Mouse (Mus musculus) myocyte (in vitro differentiated cells): ENCODE data around the gene Atat1. TPM values are rescaled to one million over a fixed set of nuclear protein-coding genes. Genes with fewer than 3 reads are reported as not detected.
A peak's percentile ranks its signal among the peaks of the same experiment; 100 is the strongest.

ENCODE experiments used
- H3K27me3 ChIP-seq: one replicate; pipeline ENCODE4 v1.6.1; 2011; ENCODE audit not compliant: control insufficient read depth, insufficient read depth, insufficient read length
- H3K36me3 ChIP-seq: one replicate; pipeline ENCODE4 v1.6.1; 2011; ENCODE audit not compliant: control insufficient read depth, insufficient read depth
- H3K4me2 ChIP-seq: one replicate; pipeline ENCODE4 v1.6.1; 2011; ENCODE audit warnings: low read depth, control low read depth
- H3K4me3 ChIP-seq: one replicate; pipeline ENCODE4 v1.5.1; 2011; ENCODE audit warnings: mild to moderate bottlenecking, control low read depth, moderate library complexity
- H3K79me2 ChIP-seq: one replicate; pipeline ENCODE4 v1.6.1; 2011; ENCODE audit not compliant: control insufficient read depth, insufficient read depth
- H3ac ChIP-seq: one replicate; pipeline ENCODE4 v1.6.1; 2011; ENCODE audit not compliant: control insufficient read depth, insufficient read length
- CEBPB ChIP-seq: IDR thresholded peaks from 2 replicates; pipeline ENCODE4 v1.6.1; 2011; ENCODE audit warnings: mild to moderate bottlenecking, moderate library complexity; ENCODE audit not compliant: poor library complexity, insufficient read depth, severe bottlenecking
- E2F4 ChIP-seq: IDR thresholded peaks from one replicate; pipeline ENCODE4 v1.6.1; 2011; ENCODE audit warnings: mild to moderate bottlenecking, control low read depth, moderate library complexity; ENCODE audit not compliant: insufficient read depth
- MAX ChIP-seq: IDR thresholded peaks from one replicate; pipeline ENCODE4 v1.6.1; 2011; ENCODE audit warnings: low read depth, mild to moderate bottlenecking, control low read depth
- MYOD1 ChIP-seq, 3 experiments: IDR thresholded peaks; one replicate each; pipeline ENCODE4 v1.6.1; 2011; ENCODE audit warnings: control low read depth in 2 of 3, low read depth in 2 of 3, mild to moderate bottlenecking in 2 of 3, moderate library complexity in 1 of 3; ENCODE audit not compliant: insufficient read length in 2 of 3, control insufficient read depth in 1 of 3
- MYOG ChIP-seq, 3 experiments: IDR thresholded peaks; one replicate each; pipeline ENCODE4 v1.6.1; 2011; ENCODE audit warnings: control low read depth in 2 of 3, low read depth in 2 of 3, mild to moderate bottlenecking in 2 of 3; ENCODE audit not compliant: insufficient read length in 2 of 3, control insufficient read depth in 1 of 3, insufficient read depth in 1 of 3
- POLR2A ChIP-seq: IDR thresholded peaks from one replicate; pipeline ENCODE4 v1.6.1; 2011; ENCODE audit warnings: low read depth, mild to moderate bottlenecking, control low read depth, moderate library complexity; ENCODE audit not compliant: insufficient read length
- POLR2AphosphoS2 ChIP-seq: IDR thresholded peaks from one replicate; pipeline ENCODE4 v1.6.1; 2011; ENCODE audit warnings: low read depth, control low read depth; ENCODE audit not compliant: insufficient read length
- REST ChIP-seq: IDR thresholded peaks from one replicate; pipeline ENCODE4 v1.6.1; 2011; ENCODE audit warnings: mild to moderate bottlenecking, control low read depth, moderate library complexity; ENCODE audit not compliant: insufficient read depth, insufficient read length
- SRF ChIP-seq: IDR thresholded peaks from one replicate; pipeline ENCODE4 v1.6.1; 2011; ENCODE audit warnings: low read depth; ENCODE audit not compliant: control insufficient read depth, insufficient read length
- TCF12 ChIP-seq: IDR thresholded peaks from one replicate; pipeline ENCODE4 v1.6.1; 2011; ENCODE audit warnings: mild to moderate bottlenecking, control low read depth; ENCODE audit not compliant: poor library complexity, insufficient read depth, severe bottlenecking
- TCF3 ChIP-seq: IDR thresholded peaks from one replicate; pipeline ENCODE4 v1.6.1; 2011; ENCODE audit warnings: low read depth, control low read depth; ENCODE audit not compliant: insufficient read length
- USF1 ChIP-seq: IDR thresholded peaks from one replicate; pipeline ENCODE4 v1.6.1; 2011; ENCODE audit warnings: low read depth, mild to moderate bottlenecking, control low read depth, moderate library complexity
- polyA plus RNA-seq: library from polyadenylated mRNA; unstranded; fragments of >200 nt; fragmentation: generic; extraction: Trizol; gene quantifications from one replicate; pipeline ENCODE4 v1.2.1, GENCODE M21; 2012; ENCODE audit warnings: missing spikeins

Gene Atat1
- polyA plus RNA-seq, 1 experiment = 23.1 TPM

DNA sequence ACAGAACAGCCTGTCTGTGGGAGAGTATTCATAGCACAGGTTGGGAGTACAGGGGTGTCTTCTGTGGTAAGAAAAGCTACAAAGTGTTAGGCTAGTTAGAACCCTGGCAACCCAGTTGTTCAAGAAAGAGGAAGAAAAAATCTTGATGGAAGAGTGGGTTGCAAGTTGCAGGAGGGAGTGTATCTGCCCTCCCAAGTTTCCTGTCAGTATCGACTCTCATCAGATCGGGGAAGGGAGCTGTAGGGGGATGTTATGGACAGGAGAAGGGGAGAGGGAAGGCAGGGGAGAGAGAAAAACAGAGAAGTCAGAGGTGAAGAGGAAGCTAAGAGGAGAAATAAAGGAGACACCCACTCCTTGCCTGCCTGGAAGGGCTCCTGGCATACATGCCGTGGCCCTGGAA is 9.2 kb downstream of the Atat1 start:
- Histone ChIP-seq H3K4me3 (no peak overlapping the region), H3K27me3 (no peaks in the 10 kb centered on the region), H3K79me2 (peaks cover 5% of the 10 kb centered on the region), H3K4me2 (no peak overlapping the region), H3K36me3 (no peaks in the 10 kb centered on the region), H3ac (no peak overlapping the region)
- TF ChIP-seq MYOD1 (IDR thresholded peaks at IDR 0.05; ENCODE audit: control insufficient read depth in 1 of 3, insufficient read length in 2 of 3, low read depth in 2 of 3) (no peak), CEBPB (no peak), SRF (no peak), TCF3 (no peak), MAX (no peak), USF1 (no peak), REST (no peak), TCF12 (no peak), MYOG (IDR thresholded peaks at IDR 0.05; ENCODE audit: control insufficient read depth in 1 of 3, insufficient read depth in 1 of 3, insufficient read length in 2 of 3, low read depth in 2 of 3) (no peak)

DNA sequence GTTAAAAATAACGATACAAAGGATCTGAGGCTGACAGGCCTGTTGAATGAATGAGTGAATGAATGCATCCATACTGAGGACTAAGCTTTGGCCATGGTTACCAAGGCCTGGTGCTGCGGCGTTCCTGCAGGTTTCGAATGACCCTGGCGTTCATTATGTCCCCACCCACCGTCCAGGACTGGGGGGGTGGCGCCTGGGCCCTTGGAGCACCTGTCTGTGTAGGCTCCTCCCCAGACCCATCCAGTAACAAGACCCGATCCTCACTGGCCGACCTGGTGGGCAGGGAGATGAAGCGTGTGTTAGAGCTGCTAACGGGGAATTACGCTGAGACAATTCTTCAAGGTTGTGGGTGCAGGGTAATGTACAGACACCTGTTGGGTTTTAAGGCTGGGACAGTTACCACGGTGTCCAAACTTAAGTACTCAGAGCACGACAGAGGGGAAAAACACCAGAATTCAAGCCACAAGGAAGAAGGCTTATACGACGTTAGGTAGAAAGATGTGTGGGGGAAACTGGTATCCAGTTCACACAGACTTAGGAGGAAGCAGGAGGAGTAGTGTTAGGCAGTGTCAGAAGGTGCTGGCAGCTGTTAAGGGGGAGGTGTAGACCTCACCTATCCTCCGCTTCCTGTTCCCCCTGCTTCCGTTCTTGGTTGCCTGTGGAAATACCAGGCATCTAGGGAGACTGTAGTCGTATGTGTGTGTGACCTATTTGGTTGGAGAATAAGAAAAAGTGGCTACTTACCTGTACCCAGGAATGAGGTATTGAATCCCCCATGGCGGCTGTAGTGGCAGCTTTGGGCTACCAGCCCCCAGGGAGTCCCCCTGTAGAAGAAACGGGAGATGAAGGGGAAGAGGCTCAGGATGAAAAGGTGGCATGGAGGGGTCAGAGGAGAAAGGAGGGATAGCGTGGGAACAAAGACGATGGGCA is 12.0 kb downstream of the Atat1 start:
- Histone ChIP-seq H3K36me3 (no peaks in the 10 kb centered on the region), H3K4me3 (peak overlapping the region; percentile 30), H3K79me2 (peaks cover 5% of the 10 kb centered on the region), H3K27me3 (no peaks in the 10 kb centered on the region), H3ac (peak overlapping the region; percentile 76), H3K4me2 (peak overlapping the region; percentile 83)
- TF ChIP-seq USF1 (no peak), SRF (no peak), MYOG (IDR thresholded peaks at IDR 0.05; ENCODE audit: control insufficient read depth in 1 of 3, insufficient read depth in 1 of 3, insufficient read length in 2 of 3, low read depth in 2 of 3) (peak in 1 of 3 experiments; percentile 19), POLR2A (no peak), REST (no peak)

DNA sequence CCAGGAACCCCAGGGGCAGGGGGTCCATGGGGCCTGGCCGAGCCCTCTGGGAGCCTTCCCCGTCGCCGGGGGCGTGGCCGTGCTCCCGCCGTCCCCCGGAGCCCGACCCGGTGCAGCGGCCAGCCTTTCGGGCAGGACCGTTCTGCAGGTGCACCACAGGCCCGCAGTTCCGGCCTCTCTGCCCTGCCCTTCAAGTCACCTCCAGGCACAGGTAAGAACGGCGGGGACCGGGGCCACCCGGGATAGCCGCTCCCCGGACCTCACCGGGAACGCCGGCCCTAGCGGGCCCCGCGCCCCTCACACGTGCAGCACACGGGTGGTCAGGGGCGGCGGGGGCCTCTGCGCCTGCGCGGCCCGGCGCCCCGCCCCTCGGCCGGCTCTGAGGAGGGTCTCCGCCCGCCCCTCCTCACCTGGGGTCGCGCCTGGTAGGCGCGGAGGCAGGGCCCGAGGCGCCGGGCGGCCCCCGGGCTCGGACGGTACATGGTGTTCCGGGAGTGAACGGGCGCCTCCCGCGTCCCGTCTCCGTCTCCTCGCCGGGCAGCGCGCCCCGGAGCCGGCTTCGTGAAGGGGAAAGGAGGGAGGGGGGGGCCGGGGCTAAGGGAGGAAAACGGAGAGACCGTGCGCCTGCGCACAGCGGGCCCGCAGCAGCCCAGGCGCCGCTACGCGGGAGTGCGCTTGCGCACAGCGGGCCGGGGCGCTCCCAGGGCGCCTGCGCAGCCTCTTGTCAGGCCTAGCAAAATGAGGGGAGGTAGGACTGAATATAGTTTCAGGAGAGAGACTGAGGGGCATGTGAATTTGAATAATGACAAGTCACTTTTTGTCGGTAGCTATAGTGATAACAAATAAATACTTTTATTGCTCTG is 12.9 kb downstream of the Atat1 start, which contains the start of gene 2310061I04Rik:
TSS of gene 2310061I04Rik (minus strand) at position 651 of the 863 bp plus-strand sequence.
- Histone ChIP-seq H3K36me3 (peaks cover 7% of the 10 kb centered on the region), H3K4me3 (peak within 1 kb of the TSS; percentile 30), H3K79me2 (peaks cover 5% of the 10 kb centered on the region), H3ac (peak within 1 kb of the TSS; percentile 76), H3K4me2 (peak within 1 kb of the TSS; percentile 83), H3K27me3 (no peaks in the 10 kb centered on the region)
- TF ChIP-seq MAX = no peak
- TF ChIP-seq TCF12 = no peak
- no peak for TF ChIP-seq USF1
- TF ChIP-seq POLR2AphosphoS2 = peak; percentile 88
- no peak for TF ChIP-seq E2F4
- no peak for TF ChIP-seq MYOG (IDR thresholded peaks at IDR 0.05; ENCODE audit: control insufficient read depth in 1 of 3, insufficient read depth in 1 of 3, insufficient read length in 2 of 3, low read depth in 2 of 3)
- no peak for TF ChIP-seq MYOD1 (IDR thresholded peaks at IDR 0.05; ENCODE audit: control insufficient read depth in 1 of 3, insufficient read length in 2 of 3, low read depth in 2 of 3)
- TF ChIP-seq SRF = no peak
- TF ChIP-seq POLR2A = peak; percentile 56
- TF ChIP-seq REST = no peak
- no peak for TF ChIP-seq TCF3

DNA sequence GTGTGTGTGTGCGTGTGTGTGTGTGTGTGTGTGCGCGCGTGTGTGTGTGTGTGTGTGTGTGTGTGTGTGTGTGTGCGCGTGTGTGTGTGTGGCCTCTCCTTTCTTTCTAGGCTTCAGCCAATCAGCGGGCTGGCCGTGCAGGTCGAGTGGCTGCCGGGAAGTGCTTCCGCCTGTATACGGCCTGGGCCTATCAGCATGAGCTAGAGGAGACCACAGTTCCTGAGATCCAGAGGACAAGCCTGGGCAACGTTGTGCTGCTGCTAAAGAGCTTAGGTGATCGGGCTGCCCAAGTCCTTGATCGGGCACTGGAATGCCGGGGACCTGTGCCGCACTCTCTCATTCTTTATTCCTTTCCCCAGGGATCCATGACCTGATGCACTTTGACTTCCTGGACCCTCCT is 22.1 kb downstream of the Atat1 start:
- TF ChIP-seq MAX = no peak
- TF ChIP-seq MYOD1 (IDR thresholded peaks at IDR 0.05; ENCODE audit: control insufficient read depth in 1 of 3, insufficient read length in 2 of 3, low read depth in 2 of 3) = no peak
- no peak overlapping the region for H3K4me3 ChIP-seq
- no peaks in the 10 kb centered on the region for H3K27me3 ChIP-seq
- H3K4me2 ChIP-seq = no peak overlapping the region
- H3ac ChIP-seq = no peak overlapping the region
- peaks cover 36% of the 10 kb centered on the region for H3K36me3 ChIP-seq
- H3K79me2 ChIP-seq = no peaks in the 10 kb centered on the region

DNA sequence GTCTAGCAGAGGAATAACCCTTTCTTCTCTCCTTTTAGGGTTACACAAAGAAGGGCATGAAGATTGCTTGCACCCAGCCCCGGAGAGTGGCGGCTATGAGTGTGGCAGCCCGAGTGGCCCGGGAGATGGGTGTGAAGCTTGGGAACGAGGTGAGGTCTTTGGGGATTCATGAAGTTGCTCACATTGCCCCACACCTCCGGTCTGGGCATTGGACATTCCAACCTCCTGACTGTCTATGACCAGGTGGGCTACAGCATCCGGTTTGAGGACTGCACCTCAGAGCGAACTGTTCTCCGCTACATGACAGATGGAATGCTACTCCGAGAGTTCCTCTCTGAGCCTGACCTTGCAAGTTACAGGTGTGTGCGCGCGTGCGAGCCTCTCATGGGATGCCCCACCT is 26.1 kb downstream of the Atat1 start:
- no peak overlapping the region for H3K4me3 ChIP-seq
- peaks cover 12% of the 10 kb centered on the region for H3K36me3 ChIP-seq
- H3ac ChIP-seq = no peak overlapping the region
- H3K27me3 ChIP-seq = no peaks in the 10 kb centered on the region
- H3K4me2 ChIP-seq = no peak overlapping the region
- TF ChIP-seq POLR2A (no peak), USF1 (no peak), MYOG (IDR thresholded peaks at IDR 0.05; ENCODE audit: control insufficient read depth in 1 of 3, insufficient read depth in 1 of 3, insufficient read length in 2 of 3, low read depth in 2 of 3) (no peak), MAX (no peak), MYOD1 (IDR thresholded peaks at IDR 0.05; ENCODE audit: control insufficient read depth in 1 of 3, insufficient read length in 2 of 3, low read depth in 2 of 3) (no peak), REST (no peak), CEBPB (no peak), POLR2AphosphoS2 (no peak), TCF3 (no peak), TCF12 (no peak), SRF (no peak), E2F4 (no peak)
- H3K79me2 ChIP-seq = peaks cover 10% of the 10 kb centered on the region
